Mouse (Mus musculus) intestine, postnatal 0 days (tissue): ENCODE results near the gene Shcbp1l. TPM values are rescaled to one million over a fixed set of nuclear protein-coding genes. Genes with fewer than 3 reads are reported as not detected.

Source experiments
- ATAC-seq: fragments of 200-750 bp; cut with Nextera tagmentation; 2 replicates; pipeline ENCODE4 v1.8.0; 2017; ENCODE audit warnings: mild to moderate bottlenecking, moderate TSS enrichment, moderate library complexity
- H3K27ac ChIP-seq: fragments of 300-500 bp; sonication (generic); 2 replicates; pipeline ENCODE4 v1.5.1; 2014; ENCODE audit warnings: mild to moderate bottlenecking, low read depth, low read length, moderate library complexity
- H3K27me3 ChIP-seq: fragments of 300-500 bp; sonication (generic); replicated peaks from 2 replicates; pipeline ENCODE4 v1.6.1; 2014; ENCODE audit warnings: low read length, mixed read lengths; ENCODE audit not compliant: control insufficient read depth, insufficient read depth
- H3K36me3 ChIP-seq: fragments of 300-500 bp; sonication (generic); 2 replicates; pipeline ENCODE4 v1.6.1; 2014; ENCODE audit warnings: mild to moderate bottlenecking, moderate library complexity; ENCODE audit not compliant: control insufficient read depth, insufficient read depth
- H3K4me1 ChIP-seq: fragments of 300-500 bp; sonication (generic); replicated peaks from 2 replicates; pipeline ENCODE4 v1.6.1; 2014; ENCODE audit warnings: antibody characterized with exemption, low read length, mixed read lengths; ENCODE audit not compliant: control insufficient read depth, insufficient read depth
- H3K4me2 ChIP-seq: fragments of 300-500 bp; sonication (generic); replicated peaks from 2 replicates; pipeline ENCODE4 v1.6.1; 2014; ENCODE audit warnings: low read depth, mild to moderate bottlenecking, moderate library complexity
- H3K4me3 ChIP-seq: fragments of 300-500 bp; sonication (generic); 2 replicates; pipeline ENCODE4 v1.5.1; 2014; ENCODE audit warnings: low read depth, low read length
- H3K9ac ChIP-seq: fragments of 300-500 bp; sonication (generic); 2 replicates; pipeline ENCODE4 v1.6.1; 2014; ENCODE audit warnings: mild to moderate bottlenecking, low read depth, low read length
- H3K9me3 ChIP-seq: fragments of 300-500 bp; sonication (generic); 2 replicates; pipeline ENCODE4 v1.6.1; 2016; ENCODE audit warnings: mixed run types; ENCODE audit not compliant: control insufficient read depth
- CTCF ChIP-seq: sonication (generic); IDR thresholded peaks from 2 replicates; pipeline ENCODE4 v1.5.1; 2016; ENCODE audit warnings: low read depth, mild to moderate bottlenecking, control low read depth, antibody characterized with exemption, moderate library complexity
- WGBS: fragments of 180-500 bp; shearing (Covaris S2); extraction: QIAGEN DNeasy Blood & Tissue Kit; methylation state at CpG from one replicate; pipeline ENCODE4 v1.1.7; 2014; 5-methylcytosine and 5-hydroxymethylcytosine counted together
- polyA plus RNA-seq: library from polyadenylated mRNA; unstranded; fragments of >200 nt; fragmentation: Nextera tagmentation; extraction: Ambion mirVana; gene quantifications from 2 replicates; pipeline ENCODE4 v1.2.1, GENCODE M21; 2015

Gene Shcbp1l
- polyA plus RNA-seq, 1 experiment from 2014 or later, result not detected

GRCm38 (mm10) chr1:153440752-153441151, 15.8 kb downstream of the Shcbp1l start:
- Histone ChIP-seq H3K27me3 (no peaks in the 10 kb centered on the region), H3K9me3 (no peaks in the 10 kb centered on the region), H3K27ac (no peak overlapping the region), H3K36me3 (no peaks in the 10 kb centered on the region), H3K9ac (no peak overlapping the region), H3K4me2 (no peak overlapping the region), H3K4me1 (no peaks in the 10 kb centered on the region), H3K4me3 (no peak overlapping the region)
- no peak for TF ChIP-seq CTCF
- WGBS, result 91% methylated on average over 4 of the region's 4 CpGs
- no peak for ATAC-seq

GRCm38 (mm10) chr1:153441656-153442055, 16.7 kb downstream of the Shcbp1l start:
- WGBS, result 82% methylated on average over 3 of the region's 3 CpGs
- H3K36me3 ChIP-seq, result no peaks in the 10 kb centered on the region
- H3K9me3 ChIP-seq, result no peaks in the 10 kb centered on the region
- H3K4me3 ChIP-seq, result no peak overlapping the region
- H3K27ac ChIP-seq, result no peak overlapping the region
- H3K27me3 ChIP-seq, result no peaks in the 10 kb centered on the region
- no peaks in the 10 kb centered on the region for H3K4me1 ChIP-seq
- no peak for TF ChIP-seq CTCF
- ATAC-seq, result no peak
- no peak overlapping the region for H3K9ac ChIP-seq
- no peak overlapping the region for H3K4me2 ChIP-seq

GRCm38 (mm10) chr1:153443019-153443418, 18.1 kb downstream of the Shcbp1l start:
- 79% methylated on average over 1 of the region's 1 CpGs for WGBS
- no peak for ATAC-seq
- H3K4me1 ChIP-seq, result no peaks in the 10 kb centered on the region

GRCm38 (mm10) chr1:153443632-153444031, 18.7 kb downstream of the Shcbp1l start:
- H3K9me3 ChIP-seq, result no peaks in the 10 kb centered on the region
- WGBS, result 79% methylated on average over 4 of the region's 4 CpGs
- no peaks in the 10 kb centered on the region for H3K36me3 ChIP-seq
- ATAC-seq, result no peak
- H3K4me1 ChIP-seq, result no peaks in the 10 kb centered on the region
- no peak overlapping the region for H3K27ac ChIP-seq
- no peak overlapping the region for H3K4me2 ChIP-seq
- H3K4me3 ChIP-seq, result no peak overlapping the region
- no peaks in the 10 kb centered on the region for H3K27me3 ChIP-seq
- no peak for TF ChIP-seq CTCF
- no peak overlapping the region for H3K9ac ChIP-seq

More at GRCm38 (mm10) chr1:153443019-153443418, 18.1 kb downstream of the Shcbp1l start:
- TF ChIP-seq CTCF, result no peak
- Histone ChIP-seq H3K36me3 (no peaks in the 10 kb centered on the region), H3K9me3 (no peaks in the 10 kb centered on the region), H3K9ac (no peak overlapping the region), H3K27me3 (no peaks in the 10 kb centered on the region), H3K4me2 (no peak overlapping the region), H3K27ac (no peak overlapping the region), H3K4me3 (no peak overlapping the region)

GRCm38 (mm10) chr1:153446120-153446831, 21.3 kb downstream of the Shcbp1l start:
- H3K4me1 ChIP-seq, result no peaks in the 10 kb centered on the region
- TF ChIP-seq CTCF, result 0 out of 2 replicates have a peak, but pooled peaks have one; percentile 2
- 96% methylated on average over 20 of the region's 20 CpGs for WGBS
- H3K4me2 ChIP-seq, result no peak overlapping the region
- H3K27me3 ChIP-seq, result no peaks in the 10 kb centered on the region
- H3K9ac ChIP-seq, result no peak overlapping the region
- no peak overlapping the region for H3K4me3 ChIP-seq
- no peak for ATAC-seq
- no peaks in the 10 kb centered on the region for H3K36me3 ChIP-seq
- H3K9me3 ChIP-seq, result no peaks in the 10 kb centered on the region
- no peak overlapping the region for H3K27ac ChIP-seq

- Histone ChIP-seq H3K4me3 (no peak overlapping the region), H3K27ac (no peak overlapping the region), H3K9ac (no peak overlapping the region), H3K9me3 (no peaks in the 10 kb centered on the region), H3K36me3 (peaks cover 27% of the 10 kb centered on the region), H3K27me3 (no peaks in the 10 kb centered on the region), H3K4me1 (no peaks in the 10 kb centered on the region), H3K4me2 (no peak overlapping the region)
- no peak for ATAC-seq
- peak; percentile 76 for TF ChIP-seq CTCF
- WGBS, result 71% methylated on average over 10 of the region's 10 CpGs
Observed at GRCm38 (mm10) chr1:153451237-153452154, 26.5 kb downstream of the Shcbp1l start.
